Mouse (Mus musculus): ENCODE data around the gene Sh3kbp1.

The Sh3kbp1 gene

GRCm38 (mm10) chrX:159685521-159685920 lies 58.4 kb downstream of the Sh3kbp1 start:
- DNase-seq = no peak

- no peak for DNase-seq
These were observed 59.8 kb downstream of the Sh3kbp1 start for GRCm38 (mm10) chrX:159686850-159687249.

- no peak for DNase-seq
These were observed 61.6 kb downstream of the Sh3kbp1 start for GRCm38 (mm10) chrX:159688698-159689097.

- no peak for DNase-seq
These were observed 62.8 kb downstream of the Sh3kbp1 start for GRCm38 (mm10) chrX:159689785-159690416.

- DNase-seq = no peak
These were observed 66.1 kb downstream of the Sh3kbp1 start for GRCm38 (mm10) chrX:159693126-159693525.

- DNase-seq = no peak
These were observed 69.5 kb downstream of the Sh3kbp1 start for GRCm38 (mm10) chrX:159696545-159696944.

- DNase-seq = no peak
These were observed 70.0 kb downstream of the Sh3kbp1 start for GRCm38 (mm10) chrX:159697030-159697454.

- no peak for DNase-seq
These were observed 75.8 kb downstream of the Sh3kbp1 start for GRCm38 (mm10) chrX:159702850-159703249.

GRCm38 (mm10) chrX:159704381-159705004 lies 77.4 kb downstream of the Sh3kbp1 start:
- no peak for DNase-seq

GRCm38 (mm10) chrX:159705412-159705811 lies 78.3 kb downstream of the Sh3kbp1 start:
- DNase-seq = no peak

GRCm38 (mm10) chrX:159708076-159708830 lies 81.2 kb downstream of the Sh3kbp1 start:
- DNase-seq = no peak

- DNase-seq = no peak
These were observed 82.2 kb downstream of the Sh3kbp1 start for GRCm38 (mm10) chrX:159709296-159709695.

- no peak for DNase-seq
These were observed 84.3 kb downstream of the Sh3kbp1 start for GRCm38 (mm10) chrX:159711070-159712029.

GRCm38 (mm10) chrX:159713191-159713590 lies 86.1 kb downstream of the Sh3kbp1 start:
- DNase-seq = no peak

GRCm38 (mm10) chrX:159721390-159721789 lies 94.3 kb downstream of the Sh3kbp1 start:
- no peak for DNase-seq

GRCm38 (mm10) chrX:159731421-159731820 lies 104.3 kb downstream of the Sh3kbp1 start:
- no peak for DNase-seq

- no peak for DNase-seq
These were observed 105.8 kb downstream of the Sh3kbp1 start for GRCm38 (mm10) chrX:159732845-159733244.

- no peak for DNase-seq
These were observed 106.9 kb downstream of the Sh3kbp1 start for GRCm38 (mm10) chrX:159733948-159734347.

- DNase-seq = no peak
These were observed 108.5 kb downstream of the Sh3kbp1 start for GRCm38 (mm10) chrX:159735513-159736099.

GRCm38 (mm10) chrX:159737344-159737743 lies 110.3 kb downstream of the Sh3kbp1 start:
- DNase-seq = no peak

GRCm38 (mm10) chrX:159744035-159744434 lies 117.0 kb downstream of the Sh3kbp1 start:
- peak; percentile 6 for DNase-seq

GRCm38 (mm10) chrX:159744620-159745019 lies 117.5 kb downstream of the Sh3kbp1 start:
- no peak for DNase-seq
